Mouse (Mus musculus): Measurements from ENCODE around the gene Snrpa1. TPM values are rescaled to one million over a fixed set of nuclear protein-coding genes. Genes with fewer than 3 reads are reported as not detected.

Gene Snrpa1
- polyA plus RNA-seq, 1 experiment, result 65.6 TPM

DNA sequence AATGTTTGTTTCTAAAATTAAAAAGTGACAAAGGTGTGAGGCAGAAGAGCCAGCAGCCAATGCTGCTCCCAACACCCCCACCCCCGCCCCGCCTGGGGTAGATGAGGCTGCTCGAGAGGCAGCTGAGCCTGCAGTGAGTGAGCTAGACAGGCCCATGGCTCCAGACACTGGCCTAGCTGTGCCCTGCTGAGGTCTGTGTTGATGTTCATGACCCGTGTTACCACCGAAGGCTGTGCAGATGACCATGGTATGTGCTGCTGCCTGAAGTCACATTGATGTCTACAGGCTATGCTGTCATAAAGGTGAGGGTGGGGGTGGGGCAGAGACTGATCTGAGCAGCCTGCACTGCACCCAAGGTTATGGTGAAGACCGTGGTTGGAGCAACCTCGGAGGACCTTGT, 40.0 kb downstream of the Snrpa1 start:
- Histone ChIP-seq H3K27me3 (ENCODE audit: control insufficient read depth, insufficient read depth, insufficient read length) (no peaks in the 10 kb centered on the region), H3ac (ENCODE audit: control insufficient read depth, insufficient read length) (no peak overlapping the region), H3K36me3 (ENCODE audit: control insufficient read depth, insufficient read depth) (no peaks in the 10 kb centered on the region), H3K4me3 (no peak overlapping the region), H3K79me2 (ENCODE audit: control insufficient read depth, insufficient read depth) (no peaks in the 10 kb centered on the region), H3K4me2 (ENCODE audit: low read depth) (no peak overlapping the region)
- no peak for TF ChIP-seq REST (IDR thresholded peaks at IDR 0.05; ENCODE audit: insufficient read depth, insufficient read length)
- TF ChIP-seq E2F4 (IDR thresholded peaks at IDR 0.05; ENCODE audit: insufficient read depth), result no peak
- TF ChIP-seq USF1 (IDR thresholded peaks at IDR 0.05; ENCODE audit: low read depth), result no peak
- TF ChIP-seq MAX (IDR thresholded peaks at IDR 0.05; ENCODE audit: low read depth), result no peak
- TF ChIP-seq POLR2AphosphoS2 (IDR thresholded peaks at IDR 0.05; ENCODE audit: insufficient read length, low read depth), result no peak
- TF ChIP-seq CEBPB (IDR thresholded peaks at IDR 0.05; ENCODE audit: insufficient read depth, poor library complexity, severe bottlenecking), result no peak
- no peak for TF ChIP-seq SRF (IDR thresholded peaks at IDR 0.05; ENCODE audit: control insufficient read depth, insufficient read length, low read depth)
- no peak for TF ChIP-seq TCF3 (IDR thresholded peaks at IDR 0.05; ENCODE audit: insufficient read length, low read depth)

DNA sequence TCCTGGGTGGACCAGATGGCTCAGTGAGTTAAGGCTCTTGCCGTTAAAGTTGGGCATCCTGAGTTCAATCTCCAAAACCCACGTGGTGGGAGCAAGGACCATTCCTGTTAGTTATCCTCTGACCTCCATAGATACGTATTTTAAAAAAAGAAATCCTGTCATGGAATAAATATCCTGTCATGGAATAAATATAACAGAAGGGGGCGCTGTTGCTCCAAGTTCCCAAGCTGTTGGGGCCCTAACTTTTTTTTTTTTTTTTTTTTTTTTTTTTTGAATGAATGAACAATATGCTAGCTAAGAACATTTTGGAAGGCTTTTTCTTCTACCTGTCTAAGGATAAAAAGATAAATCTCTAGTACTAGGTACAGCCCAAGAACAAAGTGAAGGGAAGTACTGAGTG, 43.1 kb downstream of the Snrpa1 start:
- Histone ChIP-seq H3K27me3 (ENCODE audit: control insufficient read depth, insufficient read depth, insufficient read length) (no peaks in the 10 kb centered on the region), H3K79me2 (ENCODE audit: control insufficient read depth, insufficient read depth) (no peaks in the 10 kb centered on the region), H3K4me2 (ENCODE audit: low read depth) (peak overlapping the region; percentile 30), H3K4me3 (no peak overlapping the region), H3ac (ENCODE audit: control insufficient read depth, insufficient read length) (no peak overlapping the region), H3K36me3 (ENCODE audit: control insufficient read depth, insufficient read depth) (no peaks in the 10 kb centered on the region)
- TF ChIP-seq MAX (IDR thresholded peaks at IDR 0.05; ENCODE audit: low read depth) (no peak), MYOD1 (IDR thresholded peaks at IDR 0.05; ENCODE audit: control insufficient read depth in 1 of 3, insufficient read length in 2 of 3, low read depth in 2 of 3) (no peak), MYOG (IDR thresholded peaks at IDR 0.05; ENCODE audit: control insufficient read depth in 1 of 3, insufficient read depth in 1 of 3, insufficient read length in 2 of 3, low read depth in 2 of 3) (no peak), E2F4 (IDR thresholded peaks at IDR 0.05; ENCODE audit: insufficient read depth) (no peak), TCF3 (IDR thresholded peaks at IDR 0.05; ENCODE audit: insufficient read length, low read depth) (no peak), POLR2AphosphoS2 (IDR thresholded peaks at IDR 0.05; ENCODE audit: insufficient read length, low read depth) (no peak), USF1 (IDR thresholded peaks at IDR 0.05; ENCODE audit: low read depth) (no peak), TCF12 (IDR thresholded peaks at IDR 0.05; ENCODE audit: insufficient read depth, poor library complexity, severe bottlenecking) (no peak), REST (IDR thresholded peaks at IDR 0.05; ENCODE audit: insufficient read depth, insufficient read length) (no peak), CEBPB (IDR thresholded peaks at IDR 0.05; ENCODE audit: insufficient read depth, poor library complexity, severe bottlenecking) (no peak), POLR2A (IDR thresholded peaks at IDR 0.05; ENCODE audit: insufficient read length, low read depth) (no peak), SRF (IDR thresholded peaks at IDR 0.05; ENCODE audit: control insufficient read depth, insufficient read length, low read depth) (no peak)

DNA sequence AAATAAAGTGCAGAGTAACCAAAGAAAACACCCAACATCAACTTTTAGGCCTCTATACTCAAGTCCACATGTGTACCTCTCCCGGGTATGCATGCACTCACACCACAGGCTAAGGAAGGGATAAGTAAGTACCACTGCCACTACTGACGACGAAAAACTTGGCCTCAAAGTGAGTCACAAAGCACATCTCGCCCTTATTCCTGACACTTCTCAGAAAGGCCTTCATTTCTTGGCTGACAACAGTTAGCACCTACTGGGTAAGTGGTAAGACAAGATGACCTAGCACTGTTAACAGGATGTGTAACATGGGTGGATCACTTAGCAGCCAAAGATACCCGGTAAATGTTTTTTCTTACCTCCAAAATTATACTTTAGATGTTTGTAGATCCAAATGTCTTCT, 45.7 kb downstream of the Snrpa1 start:
- H3ac ChIP-seq (ENCODE audit: control insufficient read depth, insufficient read length), result no peak overlapping the region
- H3K36me3 ChIP-seq (ENCODE audit: control insufficient read depth, insufficient read depth), result no peaks in the 10 kb centered on the region
- TF ChIP-seq MYOG (IDR thresholded peaks at IDR 0.05; ENCODE audit: control insufficient read depth in 1 of 3, insufficient read depth in 1 of 3, insufficient read length in 2 of 3, low read depth in 2 of 3), result no peak
- TF ChIP-seq E2F4 (IDR thresholded peaks at IDR 0.05; ENCODE audit: insufficient read depth), result no peak
- no peak for TF ChIP-seq MYOD1 (IDR thresholded peaks at IDR 0.05; ENCODE audit: control insufficient read depth in 1 of 3, insufficient read length in 2 of 3, low read depth in 2 of 3)
- TF ChIP-seq USF1 (IDR thresholded peaks at IDR 0.05; ENCODE audit: low read depth), result no peak
- TF ChIP-seq POLR2A (IDR thresholded peaks at IDR 0.05; ENCODE audit: insufficient read length, low read depth), result no peak
- TF ChIP-seq TCF12 (IDR thresholded peaks at IDR 0.05; ENCODE audit: insufficient read depth, poor library complexity, severe bottlenecking), result no peak
- TF ChIP-seq REST (IDR thresholded peaks at IDR 0.05; ENCODE audit: insufficient read depth, insufficient read length), result no peak
- no peak for TF ChIP-seq TCF3 (IDR thresholded peaks at IDR 0.05; ENCODE audit: insufficient read length, low read depth)
- no peak for TF ChIP-seq CEBPB (IDR thresholded peaks at IDR 0.05; ENCODE audit: insufficient read depth, poor library complexity, severe bottlenecking)
- TF ChIP-seq SRF (IDR thresholded peaks at IDR 0.05; ENCODE audit: control insufficient read depth, insufficient read length, low read depth), result no peak
- no peak for TF ChIP-seq POLR2AphosphoS2 (IDR thresholded peaks at IDR 0.05; ENCODE audit: insufficient read length, low read depth)
- TF ChIP-seq MAX (IDR thresholded peaks at IDR 0.05; ENCODE audit: low read depth), result no peak
- no peak overlapping the region for H3K4me3 ChIP-seq
- H3K79me2 ChIP-seq (ENCODE audit: control insufficient read depth, insufficient read depth), result no peaks in the 10 kb centered on the region
- no peak overlapping the region for H3K4me2 ChIP-seq (ENCODE audit: low read depth)
- no peaks in the 10 kb centered on the region for H3K27me3 ChIP-seq (ENCODE audit: control insufficient read depth, insufficient read depth, insufficient read length)

DNA sequence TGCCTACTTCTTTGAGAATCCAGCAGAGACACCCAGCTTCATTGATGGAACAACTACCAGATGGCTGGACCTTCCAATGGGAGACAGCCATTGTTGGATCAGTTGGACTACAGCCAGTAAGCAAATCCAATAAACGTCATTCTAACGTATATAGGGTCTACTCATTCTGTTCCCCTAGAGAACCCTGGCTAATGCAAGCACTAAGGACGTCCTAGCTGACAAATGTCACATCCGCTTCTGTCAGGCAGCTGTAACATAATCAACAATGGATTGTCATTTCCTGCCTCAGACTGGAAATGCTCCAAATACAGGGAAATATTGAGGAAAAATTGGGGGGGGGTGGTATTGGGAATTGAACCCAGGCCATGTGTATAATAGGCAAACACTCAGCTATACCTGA, 47.0 kb downstream of the Snrpa1 start:
- H3K27me3 ChIP-seq (ENCODE audit: control insufficient read depth, insufficient read depth, insufficient read length), result no peaks in the 10 kb centered on the region
- H3K79me2 ChIP-seq (ENCODE audit: control insufficient read depth, insufficient read depth), result peaks cover 10% of the 10 kb centered on the region
- no peak overlapping the region for H3K4me3 ChIP-seq
- TF ChIP-seq TCF12 (IDR thresholded peaks at IDR 0.05; ENCODE audit: insufficient read depth, poor library complexity, severe bottlenecking) (no peak), REST (IDR thresholded peaks at IDR 0.05; ENCODE audit: insufficient read depth, insufficient read length) (no peak), USF1 (IDR thresholded peaks at IDR 0.05; ENCODE audit: low read depth) (no peak), MAX (IDR thresholded peaks at IDR 0.05; ENCODE audit: low read depth) (no peak), SRF (IDR thresholded peaks at IDR 0.05; ENCODE audit: control insufficient read depth, insufficient read length, low read depth) (no peak), TCF3 (IDR thresholded peaks at IDR 0.05; ENCODE audit: insufficient read length, low read depth) (no peak), POLR2A (IDR thresholded peaks at IDR 0.05; ENCODE audit: insufficient read length, low read depth) (no peak), MYOG (IDR thresholded peaks at IDR 0.05; ENCODE audit: control insufficient read depth in 1 of 3, insufficient read depth in 1 of 3, insufficient read length in 2 of 3, low read depth in 2 of 3) (no peak), POLR2AphosphoS2 (IDR thresholded peaks at IDR 0.05; ENCODE audit: insufficient read length, low read depth) (no peak), MYOD1 (IDR thresholded peaks at IDR 0.05; ENCODE audit: control insufficient read depth in 1 of 3, insufficient read length in 2 of 3, low read depth in 2 of 3) (no peak), E2F4 (IDR thresholded peaks at IDR 0.05; ENCODE audit: insufficient read depth) (no peak), CEBPB (IDR thresholded peaks at IDR 0.05; ENCODE audit: insufficient read depth, poor library complexity, severe bottlenecking) (no peak)
- no peaks in the 10 kb centered on the region for H3K36me3 ChIP-seq (ENCODE audit: control insufficient read depth, insufficient read depth)
- H3K4me2 ChIP-seq (ENCODE audit: low read depth), result no peak overlapping the region
- H3ac ChIP-seq (ENCODE audit: control insufficient read depth, insufficient read length), result no peak overlapping the region

All from myocyte (in vitro differentiated cells).